Mouse (Mus musculus) ES-Bruce4 (cell line): Measurements from ENCODE around the gene Gab3. TPM values are rescaled to one million over a fixed set of nuclear protein-coding genes. Genes with fewer than 3 reads are reported as not detected.
"Not testable (repeated sequence)": the region's sequence is repeated elsewhere in the genome, so short reads cannot be mapped to it uniquely, and the experiment has no call there.

Experiments used
- H3K27ac ChIP-seq: 2 replicates; pipeline ENCODE4 v1.5.1; 2012; ENCODE audit warnings: low read length, inconsistent platforms; ENCODE audit not compliant: insufficient read depth
- H3K27me3 ChIP-seq: 2 replicates; pipeline ENCODE4 v1.6.1; 2012; ENCODE audit warnings: mild to moderate bottlenecking, low read length, inconsistent platforms; ENCODE audit not compliant: control insufficient read depth, poor library complexity, insufficient read depth, severe bottlenecking
- H3K36me3 ChIP-seq: 2 replicates; pipeline ENCODE4 v1.6.1; 2012; ENCODE audit warnings: inconsistent platforms, mild to moderate bottlenecking, low read length, moderate library complexity; ENCODE audit not compliant: control insufficient read depth, poor library complexity, insufficient read depth, severe bottlenecking
- H3K4me1 ChIP-seq: one replicate; pipeline ENCODE4 v1.8.1; 2011; ENCODE audit warnings: low read length; ENCODE audit not compliant: control insufficient read depth, insufficient read depth
- H3K4me3 ChIP-seq: 2 replicates; pipeline ENCODE4 v1.5.1; 2011; ENCODE audit warnings: low read depth, mild to moderate bottlenecking, low read length
- H3K9ac ChIP-seq: 2 replicates; pipeline ENCODE4 v1.6.1; 2012; ENCODE audit warnings: low read depth, mild to moderate bottlenecking, inconsistent platforms; ENCODE audit not compliant: poor library complexity, severe bottlenecking
- H3K9me3 ChIP-seq: replicated peaks from 2 replicates; pipeline ENCODE4 v1.6.1; 2012; ENCODE audit warnings: mild to moderate bottlenecking, low read length, inconsistent platforms; ENCODE audit not compliant: control insufficient read depth, poor library complexity, insufficient read depth, severe bottlenecking
- CTCF ChIP-seq: IDR thresholded peaks from one replicate; pipeline ENCODE4 v1.8.1; 2011; ENCODE audit warnings: low read depth, low read length
- EP300 ChIP-seq: IDR thresholded peaks from 2 replicates; pipeline ENCODE4 v1.6.1; 2011; ENCODE audit warnings: low read depth, low read length; ENCODE audit not compliant: insufficient read depth
- POLR2A ChIP-seq: IDR thresholded peaks from one replicate; pipeline ENCODE4 v1.8.1; 2011; ENCODE audit warnings: low read length; ENCODE audit not compliant: insufficient read depth
- polyA plus RNA-seq: library from polyadenylated mRNA; stranded (reverse); fragments of >200 nt; gene quantifications from 2 replicates; pipeline ENCODE4 v1.2.4, GENCODE M21; 2011; ENCODE audit warnings: low read depth; ENCODE audit not compliant: missing spikeins, insufficient read depth, insufficient read length

The Gab3 gene
- polyA plus RNA-seq, 1 experiment = 0.46 TPM

DNA sequence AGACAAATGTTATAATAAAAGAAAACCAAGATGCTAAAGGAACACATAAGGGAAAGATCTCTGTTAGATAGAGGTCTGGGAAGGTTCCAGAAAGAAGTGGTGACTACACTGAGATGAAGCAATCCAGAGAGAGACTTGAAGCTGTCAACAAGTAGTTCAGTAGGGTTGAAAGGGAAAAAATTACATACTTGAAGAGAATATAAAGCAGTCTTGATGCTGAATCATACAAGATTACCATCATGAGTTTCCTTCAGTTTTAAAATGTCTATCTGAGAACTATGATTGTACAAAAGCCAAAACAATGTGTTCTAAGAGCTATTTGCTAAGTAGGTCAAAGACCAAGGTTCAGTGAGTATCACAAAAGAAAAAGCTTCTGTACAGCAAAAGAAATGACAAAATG, 48.6 kb downstream of the Gab3 start:
- Histone ChIP-seq H3K36me3 (no peaks in the 10 kb centered on the region), H3K9ac (no peak overlapping the region)
- TF ChIP-seq EP300 (no peak), CTCF (no peak), POLR2A (no peak)

DNA sequence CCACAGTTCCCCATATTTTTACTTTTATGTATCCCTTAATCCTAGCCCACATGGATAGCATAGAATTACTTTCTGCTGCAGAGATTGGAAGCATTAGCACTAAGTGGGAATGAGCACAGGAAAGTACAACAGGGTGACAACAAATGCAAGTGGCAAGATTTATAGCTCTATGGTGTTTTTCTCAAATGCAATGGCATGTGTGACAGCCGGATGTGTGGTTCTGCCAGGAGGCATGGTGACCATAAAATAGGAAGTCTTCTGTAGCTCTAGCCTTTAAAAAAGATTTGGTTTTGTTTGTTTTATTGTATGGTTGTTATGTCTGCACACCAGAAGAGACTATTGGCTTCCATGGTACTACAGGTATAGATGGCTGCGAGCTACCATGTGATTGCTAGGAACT, 50.1 kb downstream of the Gab3 start:
- H3K4me1 ChIP-seq = no peaks in the 10 kb centered on the region
- H3K36me3 ChIP-seq = no peaks in the 10 kb centered on the region
- no peak for TF ChIP-seq POLR2A
- TF ChIP-seq CTCF = no peak
- no peak for TF ChIP-seq EP300
- no peaks in the 10 kb centered on the region for H3K9me3 ChIP-seq
- H3K4me3 ChIP-seq = no peak overlapping the region
- H3K9ac ChIP-seq = no peak overlapping the region
- no peaks in the 10 kb centered on the region for H3K27me3 ChIP-seq
- no peak overlapping the region for H3K27ac ChIP-seq

More for the DNA sequence above, 48.6 kb downstream of the Gab3 start:
- H3K27ac ChIP-seq = no peak overlapping the region
- no peaks in the 10 kb centered on the region for H3K4me1 ChIP-seq
- H3K4me3 ChIP-seq = no peak overlapping the region
- no peaks in the 10 kb centered on the region for H3K9me3 ChIP-seq
- no peaks in the 10 kb centered on the region for H3K27me3 ChIP-seq

DNA sequence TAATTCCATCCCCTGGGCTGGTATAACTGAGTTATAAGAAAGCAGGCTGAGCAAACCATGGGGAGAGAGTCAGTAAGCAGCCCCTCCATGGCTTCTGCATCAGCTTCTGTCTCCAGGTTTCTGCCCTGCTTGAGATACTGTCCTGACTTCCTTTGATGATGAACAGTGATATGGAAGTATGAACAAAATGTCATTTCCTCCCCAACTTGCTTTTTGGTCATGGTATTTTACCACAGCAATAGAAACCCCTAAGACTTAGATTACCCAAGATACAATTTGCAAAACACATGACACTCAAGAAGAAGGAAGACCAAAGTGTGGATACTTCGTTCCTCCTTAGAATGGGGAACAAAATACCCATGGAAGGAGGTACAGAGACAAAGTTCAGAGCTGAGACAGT, 51.2 kb downstream of the Gab3 start:
- not testable (repeated sequence) for H3K9ac ChIP-seq, H3K4me3 ChIP-seq, H3K4me1 ChIP-seq, H3K9me3 ChIP-seq, H3K36me3 ChIP-seq, H3K27ac ChIP-seq, H3K27me3 ChIP-seq

DNA sequence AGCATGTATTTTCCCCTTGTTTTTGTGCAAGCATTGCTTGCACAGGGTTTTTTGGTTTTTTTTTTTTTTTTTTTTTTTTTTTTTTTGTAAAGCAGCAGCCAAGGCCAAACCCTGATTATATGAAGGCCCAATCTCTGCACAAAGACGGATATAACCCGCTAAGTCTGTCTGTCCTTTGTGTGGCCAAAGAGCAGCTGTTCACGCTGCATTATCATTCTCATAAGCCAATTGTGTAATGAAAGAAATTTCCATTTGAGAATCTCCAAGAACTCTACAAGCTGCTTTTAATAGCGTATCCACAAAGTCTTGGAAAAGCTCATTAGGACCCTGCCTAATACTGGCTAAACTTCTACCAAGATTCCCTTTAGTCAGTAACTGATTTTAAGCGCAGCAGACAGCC, 101.5 kb downstream of the Gab3 start:
- no peak overlapping the region for H3K27ac ChIP-seq
- H3K4me3 ChIP-seq = no peak overlapping the region
- no peaks in the 10 kb centered on the region for H3K27me3 ChIP-seq
- H3K36me3 ChIP-seq = no peaks in the 10 kb centered on the region
- H3K9ac ChIP-seq = no peak overlapping the region
- H3K9me3 ChIP-seq = peaks cover 6% of the 10 kb centered on the region; the same call in 1 of the 2 replicates
- TF ChIP-seq EP300 (no peak), CTCF (no peak), POLR2A (no peak)
- no peaks in the 10 kb centered on the region for H3K4me1 ChIP-seq

DNA sequence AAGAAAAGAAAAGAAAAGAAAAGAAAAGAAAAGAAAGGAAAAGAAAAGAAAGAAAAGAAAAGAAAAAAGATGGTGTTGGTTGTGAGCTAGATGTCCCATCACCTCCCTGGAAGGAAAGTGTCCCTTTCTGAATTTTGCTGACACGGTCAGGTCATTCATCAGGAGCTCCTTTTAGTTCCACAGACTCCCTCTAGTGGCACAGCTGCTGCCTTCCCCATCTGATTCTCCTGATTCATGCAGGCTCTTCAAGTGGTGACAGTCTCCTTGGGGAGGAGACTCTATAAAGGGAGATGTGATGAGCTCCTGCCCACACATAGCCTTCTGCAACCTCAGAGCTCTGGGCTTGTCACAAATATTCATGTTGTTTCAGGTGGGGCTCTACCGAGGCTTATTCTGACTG, 122.4 kb downstream of the Gab3 start:
- not testable (repeated sequence) for H3K9me3 ChIP-seq

DNA sequence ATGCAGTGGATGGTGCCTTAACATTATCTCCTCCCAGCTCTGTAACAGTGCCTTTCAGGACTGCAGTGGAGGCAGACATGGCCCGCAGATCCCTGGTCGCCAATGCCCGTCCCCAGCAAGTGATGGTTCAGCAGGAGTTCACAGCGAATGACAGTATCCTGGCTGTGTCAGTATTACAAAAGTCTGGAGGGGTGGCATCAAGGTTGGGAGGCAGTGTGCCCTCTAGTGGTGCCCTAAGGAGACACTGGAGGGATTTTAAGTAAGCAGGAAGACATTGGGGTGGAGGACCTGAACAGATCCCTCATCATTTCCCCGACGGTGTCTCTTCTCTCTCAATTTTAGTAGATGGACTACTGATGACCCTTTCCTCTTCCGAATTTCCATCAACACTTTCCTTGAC, 126.1 kb downstream of the Gab3 start:
- not testable (repeated sequence) for H3K9me3 ChIP-seq, H3K9ac ChIP-seq, H3K27ac ChIP-seq, H3K4me3 ChIP-seq, H3K4me1 ChIP-seq, H3K27me3 ChIP-seq, H3K36me3 ChIP-seq

More for the DNA sequence above, 122.4 kb downstream of the Gab3 start:
- H3K4me3 ChIP-seq, H3K27ac ChIP-seq, H3K4me1 ChIP-seq, H3K9ac ChIP-seq, H3K27me3 ChIP-seq, H3K36me3 ChIP-seq: not testable (repeated sequence)

Other genes starting within 250 kb of the Gab3 start
- gene Gm5936, start 248.3 kb downstream of the Gab3 start, polyA plus RNA-seq = not detected in 2 replicates
- 254 and 264 TPM in 2 replicates for gene Dkc1, start 10.4 kb upstream of the Gab3 start, polyA plus RNA-seq
- 78.8 and 85.1 TPM in 2 replicates for gene Mpp1, start 45.6 kb upstream of the Gab3 start, polyA plus RNA-seq
- gene Smim9, start 78.3 kb upstream of the Gab3 start, polyA plus RNA-seq = not detected in 2 replicates